Mouse (Mus musculus): ENCODE results near the gene Mfng. TPM values are rescaled to one million over a fixed set of nuclear protein-coding genes. Genes with fewer than 3 reads are reported as not detected.
A peak's percentile ranks its signal among the peaks of the same experiment; 100 is the strongest.

The Mfng gene
- polyA plus RNA-seq, 1 experiment = 15.7 TPM

GRCm38 (mm10) chr15:78788042-78788441 is 14.8 kb upstream of the Mfng start:
- H3K27ac ChIP-seq (ENCODE audit: insufficient read depth, low read depth, low read length) = peak overlapping the region; percentile 49
- no peak overlapping the region for H3K4me3 ChIP-seq (ENCODE audit: insufficient read depth, low read depth, low read length)
- WGBS = 63% methylated on average over 3 of the region's 3 CpGs
- TF ChIP-seq CTCF (conservative IDR thresholded peaks at IDR 0.05; ENCODE audit: insufficient read depth, insufficient read length, low read depth, low read length) = no peak
- no peak for TF ChIP-seq POLR2A (IDR thresholded peaks at IDR 0.05; ENCODE audit: low read depth, low read length)
- DNase-seq = peak; percentile 64
- peaks cover 35% of the 10 kb centered on the region for H3K4me1 ChIP-seq (ENCODE audit: control insufficient read depth, insufficient read depth, low read length)
- no peaks in the 10 kb centered on the region for H3K27me3 ChIP-seq (replicated peaks; ENCODE audit: control insufficient read depth, insufficient read depth, low read length)
- H3K36me3 ChIP-seq (ENCODE audit: control insufficient read depth, insufficient read depth, low read length) = no peaks in the 10 kb centered on the region; the same call in 1 of the 2 replicates

GRCm38 (mm10) chr15:78787287-78787856 is 14.1 kb upstream of the Mfng start:
- Histone ChIP-seq H3K27me3 (replicated peaks; ENCODE audit: control insufficient read depth, insufficient read depth, low read length) (no peaks in the 10 kb centered on the region), H3K36me3 (ENCODE audit: control insufficient read depth, insufficient read depth, low read length) (no peaks in the 10 kb centered on the region), H3K4me1 (ENCODE audit: control insufficient read depth, insufficient read depth, low read length) (peaks cover 32% of the 10 kb centered on the region), H3K27ac (ENCODE audit: insufficient read depth, low read depth, low read length) (peak overlapping the region; percentile 49), H3K4me3 (ENCODE audit: insufficient read depth, low read depth, low read length) (no peak overlapping the region)
- 50% methylated on average over 9 of the region's 9 CpGs for WGBS
- TF ChIP-seq POLR2A (IDR thresholded peaks at IDR 0.05; ENCODE audit: low read depth, low read length) (no peak), CTCF (conservative IDR thresholded peaks at IDR 0.05; ENCODE audit: insufficient read depth, insufficient read length, low read depth, low read length) (no peak)
- peak; percentile 88 for DNase-seq

GRCm38 (mm10) chr15:78786411-78786818 is 13.1 kb upstream of the Mfng start:
- Histone ChIP-seq H3K27ac (ENCODE audit: insufficient read depth, low read depth, low read length) (peak overlapping the region; percentile 72), H3K36me3 (ENCODE audit: control insufficient read depth, insufficient read depth, low read length) (no peaks in the 10 kb centered on the region), H3K4me3 (ENCODE audit: insufficient read depth, low read depth, low read length) (no peak overlapping the region), H3K27me3 (replicated peaks; ENCODE audit: control insufficient read depth, insufficient read depth, low read length) (no peaks in the 10 kb centered on the region), H3K4me1 (ENCODE audit: control insufficient read depth, insufficient read depth, low read length) (peaks cover 31% of the 10 kb centered on the region)
- WGBS = 53% methylated on average over 9 of the region's 9 CpGs
- DNase-seq = peak; percentile 39
- no peak for TF ChIP-seq POLR2A (IDR thresholded peaks at IDR 0.05; ENCODE audit: low read depth, low read length)

GRCm38 (mm10) chr15:78785961-78786360 is 12.7 kb upstream of the Mfng start:
- Histone ChIP-seq H3K4me3 (ENCODE audit: insufficient read depth, low read depth, low read length) (no peak overlapping the region), H3K4me1 (ENCODE audit: control insufficient read depth, insufficient read depth, low read length) (peaks cover 30% of the 10 kb centered on the region), H3K27ac (ENCODE audit: insufficient read depth, low read depth, low read length) (peak overlapping the region; percentile 72), H3K36me3 (ENCODE audit: control insufficient read depth, insufficient read depth, low read length) (no peaks in the 10 kb centered on the region), H3K27me3 (replicated peaks; ENCODE audit: control insufficient read depth, insufficient read depth, low read length) (no peaks in the 10 kb centered on the region)
- TF ChIP-seq CTCF (conservative IDR thresholded peaks at IDR 0.05; ENCODE audit: insufficient read depth, insufficient read length, low read depth, low read length) (no peak), POLR2A (IDR thresholded peaks at IDR 0.05; ENCODE audit: low read depth, low read length) (no peak)
- peak; percentile 89 for DNase-seq
- 38% methylated on average over 7 of the region's 7 CpGs for WGBS

GRCm38 (mm10) chr15:78785258-78785657 is 12.0 kb upstream of the Mfng start:
- DNase-seq = no peak
- TF ChIP-seq POLR2A (IDR thresholded peaks at IDR 0.05; ENCODE audit: low read depth, low read length) = no peak
- TF ChIP-seq CTCF (conservative IDR thresholded peaks at IDR 0.05; ENCODE audit: insufficient read depth, insufficient read length, low read depth, low read length) = no peak
- H3K4me3 ChIP-seq (ENCODE audit: insufficient read depth, low read depth, low read length) = no peak overlapping the region
- H3K4me1 ChIP-seq (ENCODE audit: control insufficient read depth, insufficient read depth, low read length) = peaks cover 31% of the 10 kb centered on the region
- no peak overlapping the region for H3K27ac ChIP-seq (ENCODE audit: insufficient read depth, low read depth, low read length)
- no peaks in the 10 kb centered on the region for H3K27me3 ChIP-seq (replicated peaks; ENCODE audit: control insufficient read depth, insufficient read depth, low read length)
- 90% methylated on average over 7 of the region's 7 CpGs for WGBS
- H3K36me3 ChIP-seq (ENCODE audit: control insufficient read depth, insufficient read depth, low read length) = no peaks in the 10 kb centered on the region

- Histone ChIP-seq H3K36me3 (ENCODE audit: control insufficient read depth, insufficient read depth, low read length) (no peaks in the 10 kb centered on the region), H3K4me3 (ENCODE audit: insufficient read depth, low read depth, low read length) (no peak overlapping the region), H3K4me1 (ENCODE audit: control insufficient read depth, insufficient read depth, low read length) (peaks cover 23% of the 10 kb centered on the region), H3K27me3 (replicated peaks; ENCODE audit: control insufficient read depth, insufficient read depth, low read length) (no peaks in the 10 kb centered on the region), H3K27ac (ENCODE audit: insufficient read depth, low read depth, low read length) (no peak overlapping the region)
- WGBS = 83% methylated on average over 5 of the region's 5 CpGs
- DNase-seq = no peak
- TF ChIP-seq CTCF (conservative IDR thresholded peaks at IDR 0.05; ENCODE audit: insufficient read depth, insufficient read length, low read depth, low read length) = no peak
- no peak for TF ChIP-seq POLR2A (IDR thresholded peaks at IDR 0.05; ENCODE audit: low read depth, low read length)
These were observed 11.2 kb upstream of the Mfng start for GRCm38 (mm10) chr15:78784520-78784919.

- H3K27ac ChIP-seq (ENCODE audit: insufficient read depth, low read depth, low read length) = no peak overlapping the region
- no peak overlapping the region for H3K4me3 ChIP-seq (ENCODE audit: insufficient read depth, low read depth, low read length)
- TF ChIP-seq CTCF (conservative IDR thresholded peaks at IDR 0.05; ENCODE audit: insufficient read depth, insufficient read length, low read depth, low read length) (no peak), POLR2A (IDR thresholded peaks at IDR 0.05; ENCODE audit: low read depth, low read length) (no peak)
- no peaks in the 10 kb centered on the region for H3K27me3 ChIP-seq (replicated peaks; ENCODE audit: control insufficient read depth, insufficient read depth, low read length)
- peaks cover 22% of the 10 kb centered on the region for H3K4me1 ChIP-seq (ENCODE audit: control insufficient read depth, insufficient read depth, low read length)
- no peak for DNase-seq
- 62% methylated on average over 14 of the region's 14 CpGs for WGBS
- no peaks in the 10 kb centered on the region; the same call in 1 of the 2 replicates for H3K36me3 ChIP-seq (ENCODE audit: control insufficient read depth, insufficient read depth, low read length)
These were observed 9.3 kb upstream of the Mfng start for GRCm38 (mm10) chr15:78782348-78783103.

Measured in kidney, adult 2 months (tissue).